Mouse (Mus musculus) forebrain, embryonic 15.5 days (tissue): ENCODE measurements at regions not wholly inside any gene's neighbourhood (a gene's known extent, or its start where the extent isn't known, plus 50 kb on each side); places are given as distances from the start of the nearest gene placed in this dataset.
"Not testable (repeated sequence)": the region's sequence is repeated elsewhere in the genome, so short reads cannot be mapped to it uniquely, and the experiment has no call there.

Experiments
- ATAC-seq: fragments of 200-750 bp; cut with Nextera tagmentation; replicated peaks from 2 replicates; pipeline ENCODE4 v1.8.0; 2017; ENCODE audit warnings: mild to moderate bottlenecking, moderate TSS enrichment, moderate library complexity
- H3K27ac ChIP-seq: fragments of 300-500 bp; sonication (generic); replicated peaks from 2 replicates; pipeline ENCODE4 v1.5.1; 2015; ENCODE audit warnings: mild to moderate bottlenecking, inconsistent platforms
- H3K27me3 ChIP-seq: fragments of 300-500 bp; sonication (generic); 2 replicates; pipeline ENCODE4 v1.6.1; 2015; ENCODE audit warnings: inconsistent platforms
- H3K36me3 ChIP-seq: fragments of 300-500 bp; sonication (generic); 2 replicates; pipeline ENCODE4 v1.6.1; 2015; ENCODE audit warnings: mild to moderate bottlenecking, inconsistent platforms
- H3K4me1 ChIP-seq: fragments of 300-500 bp; sonication (generic); 2 replicates; pipeline ENCODE4 v1.6.1; 2015; ENCODE audit warnings: inconsistent platforms
- H3K4me2 ChIP-seq: fragments of 300-500 bp; sonication (generic); replicated peaks from 2 replicates; pipeline ENCODE4 v1.6.1; 2015; ENCODE audit warnings: mild to moderate bottlenecking, inconsistent platforms
- H3K4me3 ChIP-seq: fragments of 300-500 bp; sonication (generic); 2 replicates; pipeline ENCODE4 v1.5.1; 2015; ENCODE audit warnings: mild to moderate bottlenecking, inconsistent platforms
- H3K9ac ChIP-seq: fragments of 300-500 bp; sonication (generic); replicated peaks from 2 replicates; pipeline ENCODE4 v1.6.1; 2015; ENCODE audit warnings: mild to moderate bottlenecking, inconsistent platforms
- H3K9me3 ChIP-seq: fragments of 300-500 bp; sonication (generic); 2 replicates; pipeline ENCODE4 v1.6.1; 2016; ENCODE audit warnings: inconsistent platforms
- WGBS: fragments of 180-500 bp; shearing (Covaris S2); methylation state at CpG from one replicate; pipeline ENCODE4 v1.1.7; 2015; ENCODE audit warnings: mixed read lengths; 5-methylcytosine and 5-hydroxymethylcytosine counted together

DNA sequence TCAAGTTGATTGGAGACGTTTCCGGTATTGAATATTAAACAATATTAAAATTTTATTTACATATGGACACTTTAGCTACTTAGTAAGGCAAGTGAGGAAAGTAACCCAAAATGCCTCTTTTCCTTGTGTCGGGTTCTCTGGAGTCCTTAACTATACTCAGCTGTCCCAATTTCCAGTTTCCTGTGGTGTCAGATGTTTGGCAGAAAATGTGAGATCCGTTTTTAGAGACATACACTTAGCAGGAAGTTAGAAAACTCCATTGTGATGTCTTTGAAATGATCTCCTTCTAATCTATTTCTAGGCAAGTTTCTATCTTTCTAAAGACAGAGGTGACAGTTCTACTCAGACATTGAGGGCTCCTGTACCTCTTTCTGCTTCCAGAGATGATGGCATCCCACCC, 168.9 kb upstream of the Plcxd3 start:
- no peak overlapping the region for H3K27ac ChIP-seq
- 90% methylated on average over 4 of the region's 4 CpGs for WGBS
- H3K4me2 ChIP-seq, result no peak overlapping the region
- no peaks in the 10 kb centered on the region for H3K4me1 ChIP-seq
- H3K9ac ChIP-seq, result no peak overlapping the region
- no peaks in the 10 kb centered on the region for H3K9me3 ChIP-seq
- H3K4me3 ChIP-seq, result no peak overlapping the region
- no peaks in the 10 kb centered on the region for H3K36me3 ChIP-seq
- H3K27me3 ChIP-seq, result no peaks in the 10 kb centered on the region
- ATAC-seq, result no peak

- no peaks in the 10 kb centered on the region for H3K27me3 ChIP-seq
- WGBS, result 63% methylated on average over 3 of the region's 3 CpGs
These were observed 161.9 kb upstream of the Plcxd3 start for GRCm38 (mm10) chr15:4213371-4213770.

GRCm38 (mm10) chr15:4219102-4219501, 156.2 kb upstream of the Plcxd3 start:
- Histone ChIP-seq H3K27ac (no peak overlapping the region), H3K4me3 (no peak overlapping the region), H3K9ac (no peak overlapping the region), H3K36me3 (no peaks in the 10 kb centered on the region), H3K9me3 (no peaks in the 10 kb centered on the region), H3K4me1 (no peaks in the 10 kb centered on the region), H3K27me3 (no peaks in the 10 kb centered on the region), H3K4me2 (no peak overlapping the region)
- ATAC-seq, result no peak
- 98% methylated on average over 4 of the region's 4 CpGs for whole genome bisulfite sequencing

More at GRCm38 (mm10) chr15:4213371-4213770, 161.9 kb upstream of the Plcxd3 start:
- H3K36me3 ChIP-seq, result no peaks in the 10 kb centered on the region
- no peak for ATAC-seq
- no peaks in the 10 kb centered on the region for H3K9me3 ChIP-seq
- no peak overlapping the region for H3K9ac ChIP-seq
- no peaks in the 10 kb centered on the region for H3K4me1 ChIP-seq
- H3K4me2 ChIP-seq, result no peak overlapping the region
- H3K4me3 ChIP-seq, result no peak overlapping the region
- no peak overlapping the region for H3K27ac ChIP-seq

- no peak for ATAC-seq
These were observed 147.2 kb upstream of the Plcxd3 start for GRCm38 (mm10) chr15:4228055-4228454.

DNA sequence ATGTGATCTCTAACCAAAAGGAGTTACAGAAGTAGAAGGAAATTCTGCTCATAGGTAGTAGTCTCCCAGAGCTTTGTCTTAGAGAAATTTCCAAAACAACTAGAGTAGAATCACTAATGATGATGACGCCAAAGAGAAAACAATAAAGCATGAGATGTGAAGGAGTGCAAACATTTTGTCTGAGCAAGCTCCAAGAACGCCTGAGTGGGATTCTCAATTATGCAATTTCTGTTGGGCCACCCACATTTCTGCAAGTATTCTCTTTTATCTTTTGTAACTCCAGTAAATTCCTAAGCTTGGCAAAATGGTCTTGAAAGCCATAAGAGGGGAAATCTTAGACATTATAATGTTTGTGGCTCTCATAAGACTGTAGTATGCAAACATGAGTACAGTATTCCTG, 134.6 kb upstream of the Plcxd3 start:
- Histone ChIP-seq H3K4me1 (no peaks in the 10 kb centered on the region), H3K9me3 (no peaks in the 10 kb centered on the region), H3K4me3 (no peak overlapping the region), H3K27ac (no peak overlapping the region), H3K9ac (no peak overlapping the region), H3K36me3 (no peaks in the 10 kb centered on the region), H3K27me3 (no peaks in the 10 kb centered on the region), H3K4me2 (no peak overlapping the region)
- ATAC-seq, result no peak
- WGBS, result 54% methylated on average over 2 of the region's 2 CpGs

More at GRCm38 (mm10) chr15:4228055-4228454, 147.2 kb upstream of the Plcxd3 start:
- WGBS, result 78% methylated on average over 6 of the region's 6 CpGs
- H3K4me1 ChIP-seq, result no peaks in the 10 kb centered on the region
- no peak overlapping the region for H3K27ac ChIP-seq
- H3K4me3 ChIP-seq, result no peak overlapping the region
- no peak overlapping the region for H3K4me2 ChIP-seq
- no peaks in the 10 kb centered on the region for H3K36me3 ChIP-seq
- H3K9me3 ChIP-seq, result no peaks in the 10 kb centered on the region
- no peak overlapping the region for H3K9ac ChIP-seq
- no peaks in the 10 kb centered on the region for H3K27me3 ChIP-seq

GRCm38 (mm10) chr15:4247637-4248136, 127.6 kb upstream of the Plcxd3 start:
- H3K9ac ChIP-seq, result no peak overlapping the region
- no peak for ATAC-seq
- no peak overlapping the region for H3K4me3 ChIP-seq
- H3K27me3 ChIP-seq, result no peaks in the 10 kb centered on the region
- 87% methylated on average over 1 of the region's 1 CpGs for WGBS
- no peak overlapping the region for H3K4me2 ChIP-seq
- H3K9me3 ChIP-seq, result no peaks in the 10 kb centered on the region
- H3K36me3 ChIP-seq, result no peaks in the 10 kb centered on the region
- H3K4me1 ChIP-seq, result no peaks in the 10 kb centered on the region
- no peak overlapping the region for H3K27ac ChIP-seq

DNA sequence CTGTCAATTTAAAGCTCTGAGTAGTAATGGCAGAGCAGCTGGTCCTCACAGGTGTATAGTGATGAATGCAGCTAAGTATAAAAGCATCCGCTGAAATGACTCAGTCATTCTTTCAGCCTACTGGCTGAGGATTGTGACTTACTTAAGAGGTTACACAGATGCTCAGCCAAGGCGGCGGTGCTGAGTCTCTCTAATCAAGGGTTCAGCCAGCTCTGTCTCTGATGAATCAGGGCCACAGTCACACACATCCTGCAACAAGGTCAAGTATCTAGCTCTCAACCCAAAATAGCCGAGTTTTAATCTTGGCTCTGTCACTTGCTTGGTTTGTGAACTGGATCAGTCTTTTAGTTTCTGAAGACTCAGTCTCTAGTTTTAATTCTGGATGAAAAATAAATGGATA, 110.7 kb upstream of the Plcxd3 start:
- Histone ChIP-seq H3K4me2 (no peak overlapping the region), H3K4me1 (no peaks in the 10 kb centered on the region), H3K36me3 (no peaks in the 10 kb centered on the region), H3K27me3 (no peaks in the 10 kb centered on the region), H3K4me3 (no peak overlapping the region), H3K9ac (no peak overlapping the region), H3K27ac (no peak overlapping the region), H3K9me3 (no peaks in the 10 kb centered on the region)
- WGBS, result 86% methylated on average over 4 of the region's 4 CpGs
- no peak for ATAC-seq

DNA sequence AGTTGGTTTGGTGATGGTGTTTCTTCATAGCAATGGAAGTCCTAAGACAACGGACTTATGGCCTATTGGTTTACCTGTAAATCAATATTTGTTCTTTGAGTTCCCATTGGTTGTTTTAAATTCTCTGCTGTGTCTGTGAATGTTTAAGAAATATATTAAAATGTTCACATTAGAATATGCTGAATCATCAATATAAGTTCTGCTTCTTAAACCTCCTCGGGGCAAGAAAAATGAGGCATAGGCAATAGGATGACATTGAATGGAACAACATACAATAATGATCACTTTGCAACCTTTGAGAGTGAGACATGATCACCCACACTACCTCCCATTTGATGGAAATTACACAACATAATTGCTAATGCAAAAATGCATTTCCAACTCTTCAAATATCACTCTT, 105.5 kb upstream of the Plcxd3 start:
- Histone ChIP-seq H3K4me1 (no peaks in the 10 kb centered on the region), H3K27ac (no peak overlapping the region), H3K4me3 (no peak overlapping the region), H3K9ac (no peak overlapping the region), H3K4me2 (no peak overlapping the region), H3K9me3 (no peaks in the 10 kb centered on the region), H3K36me3 (no peaks in the 10 kb centered on the region), H3K27me3 (no peaks in the 10 kb centered on the region)
- no peak for ATAC-seq
- 90% methylated on average over 2 of the region's 2 CpGs for WGBS

DNA sequence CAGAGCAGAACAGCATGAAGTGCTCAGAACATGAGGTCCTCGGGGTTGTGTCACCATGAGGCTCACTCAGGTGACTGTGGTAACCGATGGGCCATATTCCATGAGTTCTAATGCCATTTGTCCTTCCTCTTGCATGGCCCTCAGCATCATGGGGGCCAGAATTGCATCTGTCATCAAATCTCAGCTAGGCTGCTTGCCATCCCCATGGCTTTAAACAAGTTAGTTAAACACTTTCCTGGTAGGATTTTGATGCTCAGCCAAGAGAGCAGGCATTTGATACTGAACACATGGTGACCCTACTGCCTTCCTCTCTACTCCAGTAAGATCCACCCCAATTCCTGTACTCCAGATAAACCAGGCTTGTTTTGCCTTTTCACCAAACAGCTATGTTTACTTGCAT, 98.3 kb upstream of the Plcxd3 start:
- ATAC-seq, result no peak
- no peak overlapping the region for H3K4me3 ChIP-seq
- no peaks in the 10 kb centered on the region for H3K4me1 ChIP-seq
- no peaks in the 10 kb centered on the region for H3K9me3 ChIP-seq
- H3K36me3 ChIP-seq, result no peaks in the 10 kb centered on the region
- WGBS, result 92% methylated on average over 2 of the region's 2 CpGs
- H3K4me2 ChIP-seq, result no peak overlapping the region
- H3K27ac ChIP-seq, result no peak overlapping the region
- H3K27me3 ChIP-seq, result no peaks in the 10 kb centered on the region
- no peak overlapping the region for H3K9ac ChIP-seq

- Histone ChIP-seq H3K4me1 (no peaks in the 10 kb centered on the region), H3K9me3 (no peaks in the 10 kb centered on the region), H3K9ac (no peak overlapping the region), H3K4me2 (no peak overlapping the region), H3K27ac (no peak overlapping the region), H3K27me3 (no peaks in the 10 kb centered on the region), H3K4me3 (no peak overlapping the region), H3K36me3 (no peaks in the 10 kb centered on the region)
- ATAC-seq, result 0 out of 2 replicates have a peak, but pooled peaks have one; percentile 29
- WGBS, result 39% methylated on average over 2 of the region's 2 CpGs
These were observed 67.8 kb upstream of the Plcxd3 start for GRCm38 (mm10) chr15:4307498-4307897.

DNA sequence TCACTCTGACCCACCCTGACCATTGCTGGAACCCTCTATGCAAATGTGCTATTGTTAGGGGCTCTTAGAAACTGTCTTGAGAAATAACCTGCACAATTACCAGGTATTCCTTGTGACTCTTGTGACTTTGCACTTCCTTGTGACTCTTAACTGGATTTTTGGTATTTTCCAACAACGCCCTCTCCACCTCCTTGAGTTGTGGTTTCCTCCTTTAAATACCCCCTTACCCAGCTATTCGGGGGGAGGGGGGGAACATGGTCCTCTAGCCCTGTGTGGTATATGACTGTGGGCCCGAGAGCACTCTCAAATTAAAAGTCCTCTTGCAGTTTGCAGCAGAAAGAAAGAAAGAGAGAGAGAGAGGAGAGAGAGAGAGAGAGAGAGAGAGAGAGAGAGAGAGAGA, 61.6 kb upstream of the Plcxd3 start:
- H3K27me3 ChIP-seq, H3K4me3 ChIP-seq, H3K4me1 ChIP-seq, H3K9ac ChIP-seq, ATAC-seq, H3K9me3 ChIP-seq, H3K36me3 ChIP-seq, H3K27ac ChIP-seq, H3K4me2 ChIP-seq: not testable (repeated sequence)
- 74% methylated on average over 3 of the region's 3 CpGs for WGBS

- Histone ChIP-seq H3K27ac (no peak overlapping the region), H3K4me1 (no peaks in the 10 kb centered on the region), H3K4me3 (no peak overlapping the region), H3K9ac (no peak overlapping the region), H3K9me3 (no peaks in the 10 kb centered on the region), H3K27me3 (no peaks in the 10 kb centered on the region), H3K4me2 (no peak overlapping the region), H3K36me3 (no peaks in the 10 kb centered on the region)
- 37% methylated on average over 3 of the region's 3 CpGs for WGBS
- ATAC-seq, result no peak
These were observed 59.4 kb upstream of the Plcxd3 start for GRCm38 (mm10) chr15:4315897-4316296.
